Mouse (Mus musculus): ENCODE measurements around the gene Atp6ap1.

The Atp6ap1 gene

DNA sequence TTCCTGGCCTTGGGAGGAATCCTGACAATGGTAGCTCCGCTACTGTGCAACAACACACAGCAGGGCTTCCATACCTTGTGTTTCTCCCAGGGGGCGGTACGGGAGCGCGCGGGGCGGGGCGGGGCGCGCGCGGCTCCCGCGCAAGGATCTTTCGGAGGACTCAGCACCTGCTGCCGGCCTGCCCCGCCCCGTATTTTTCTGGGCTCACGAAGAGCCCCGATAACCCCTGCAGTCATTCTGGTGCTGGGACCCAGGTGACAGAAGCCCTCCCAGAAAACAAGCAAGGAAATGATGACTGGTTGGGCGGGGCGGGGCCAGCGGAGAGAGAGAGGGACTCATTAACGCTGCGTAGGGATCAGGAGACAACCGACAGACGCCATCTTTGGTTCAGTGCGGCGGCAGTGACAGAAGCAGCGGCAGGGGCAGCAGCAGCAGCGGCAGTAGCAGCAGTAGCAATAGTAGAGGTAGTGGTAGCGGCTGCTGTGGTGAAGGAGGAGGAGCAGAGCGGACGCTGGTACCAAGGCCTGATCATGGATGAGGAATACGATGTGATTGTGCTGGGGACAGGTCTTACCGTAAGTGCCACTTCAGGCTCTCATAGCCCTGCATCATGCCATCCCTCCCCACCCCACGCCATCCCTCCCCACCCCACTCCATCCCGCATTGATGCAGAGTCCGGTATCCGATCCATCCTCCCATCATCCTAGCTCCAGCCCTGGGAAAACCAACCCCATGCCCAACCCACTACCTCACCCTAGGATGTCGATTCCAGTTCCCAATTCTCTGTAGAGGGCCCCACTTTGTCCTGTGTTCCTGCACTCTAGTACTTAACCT is 8.2 kb downstream of the Atp6ap1 start, which contains the start of gene Gdi1:
Gene Gdi1 (plus strand): TSS at position 132 of the 834 bp plus-strand sequence.
- DNase-seq (ENCODE audit: low spot score) = peak; percentile 71

GRCm38 (mm10) chrX:74312540-74313464 is 15.9 kb downstream of the Atp6ap1 start, which contains the start of gene Fam50a:
Fam50a (plus strand) TSS chrX:74313033.
- peak; percentile 90 for DNase-seq (ENCODE audit: low spot score)

DNA sequence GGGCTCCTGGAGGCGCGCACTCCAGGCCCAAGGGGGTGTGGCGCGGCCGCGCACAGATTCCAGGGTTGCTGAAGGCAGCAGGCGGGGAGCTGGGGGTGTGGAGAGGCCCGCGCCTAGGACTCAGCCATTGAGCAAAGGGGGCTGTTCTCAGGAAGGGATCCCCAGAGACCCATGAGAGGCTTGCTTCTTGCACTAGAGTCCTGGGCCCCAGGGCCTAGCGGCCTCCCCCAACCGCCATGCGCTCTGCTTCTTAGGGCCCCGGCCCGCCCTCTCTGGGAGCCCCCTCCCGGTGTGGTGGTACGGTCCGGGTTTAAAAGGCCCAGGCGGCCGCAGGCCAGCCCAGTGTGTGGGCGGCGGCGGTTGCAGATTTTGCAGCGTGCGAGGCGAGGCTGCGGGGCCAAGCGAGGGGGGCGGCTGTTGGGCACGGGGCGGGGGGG is 31.8 kb downstream of the Atp6ap1 start, which contains the start of gene Plxna3:
Gene Plxna3 (plus strand): TSS at position 342 of the 437 bp plus-strand sequence.
- DNase-seq (ENCODE audit: low spot score) = peak; percentile 69

DNA sequence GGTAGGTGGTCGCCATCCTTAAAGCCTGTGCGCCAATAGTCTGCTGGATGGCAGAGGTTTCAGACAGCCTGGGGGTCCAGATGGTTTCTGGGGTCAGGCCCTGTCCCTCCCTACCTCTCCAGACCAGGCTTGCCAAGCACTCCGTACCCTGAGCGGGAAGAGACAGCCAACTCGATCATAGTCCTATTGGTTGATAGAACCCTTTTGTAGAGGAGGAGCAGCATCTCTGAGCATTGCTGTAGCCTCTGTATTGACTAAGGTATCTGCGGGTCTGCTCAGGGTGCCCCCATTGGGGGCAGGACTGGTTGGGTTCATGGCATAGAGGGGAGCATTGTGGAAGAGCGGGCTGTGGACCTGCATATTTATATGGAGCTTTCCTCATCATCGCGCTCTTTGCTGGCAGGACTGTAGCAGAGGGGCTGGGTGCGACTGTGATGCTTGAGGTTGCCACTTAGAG is 32.3 kb downstream of the Atp6ap1 start:
- DNase-seq (ENCODE audit: low spot score) = no peak

- DNase-seq (ENCODE audit: low spot score) = no peak
Measured at GRCm38 (mm10) chrX:74330166-74330930, 33.5 kb downstream of the Atp6ap1 start.

DNA sequence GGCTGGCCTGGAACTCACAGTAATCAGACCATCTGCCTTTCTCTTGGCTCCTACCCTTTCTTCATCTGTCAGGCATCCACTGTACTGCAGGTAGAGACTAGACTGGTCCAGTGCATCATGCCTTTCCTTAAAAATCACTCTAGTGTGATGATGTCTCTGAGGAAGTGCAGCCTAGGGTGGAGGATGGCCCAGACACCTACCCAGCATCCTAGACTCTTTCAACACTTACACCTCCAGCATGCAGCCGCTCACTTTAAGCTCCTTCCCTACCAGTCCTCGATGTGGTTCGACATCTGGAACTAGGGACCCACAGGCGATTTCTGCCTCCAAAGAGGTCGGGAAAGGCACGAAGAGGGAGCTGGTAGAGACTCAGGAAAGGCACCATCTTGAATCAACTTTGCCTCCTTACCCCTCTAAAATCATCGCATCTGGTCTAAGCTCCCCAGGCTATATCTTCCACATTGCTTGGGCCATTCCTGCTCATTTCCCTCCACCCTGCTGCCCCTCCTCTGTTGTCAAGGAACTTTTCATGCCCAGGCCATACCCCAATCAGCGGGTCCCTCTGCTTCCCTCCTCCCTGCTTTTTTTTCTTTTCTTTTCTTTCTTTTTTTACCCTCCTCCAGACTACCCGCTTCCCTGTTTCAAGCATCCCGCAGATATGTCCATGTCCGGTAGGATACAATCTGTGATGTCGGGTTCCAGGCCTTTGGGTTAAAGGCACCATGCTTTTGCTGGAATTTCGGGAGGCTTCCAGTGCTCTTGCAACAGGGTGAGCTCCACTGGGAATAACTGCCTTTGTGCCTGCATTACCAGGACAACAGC is 56.0 kb downstream of the Atp6ap1 start:
- DNase-seq (ENCODE audit: low spot score) = no peak

GRCm38 (mm10) chrX:74353467-74353770 is 56.5 kb downstream of the Atp6ap1 start, which contains the start of gene Lage3:
Lage3 (minus strand) TSS chrX:74353618.
- peak; percentile 79 for DNase-seq (ENCODE audit: low spot score)
